In the genomic region with DNA sequence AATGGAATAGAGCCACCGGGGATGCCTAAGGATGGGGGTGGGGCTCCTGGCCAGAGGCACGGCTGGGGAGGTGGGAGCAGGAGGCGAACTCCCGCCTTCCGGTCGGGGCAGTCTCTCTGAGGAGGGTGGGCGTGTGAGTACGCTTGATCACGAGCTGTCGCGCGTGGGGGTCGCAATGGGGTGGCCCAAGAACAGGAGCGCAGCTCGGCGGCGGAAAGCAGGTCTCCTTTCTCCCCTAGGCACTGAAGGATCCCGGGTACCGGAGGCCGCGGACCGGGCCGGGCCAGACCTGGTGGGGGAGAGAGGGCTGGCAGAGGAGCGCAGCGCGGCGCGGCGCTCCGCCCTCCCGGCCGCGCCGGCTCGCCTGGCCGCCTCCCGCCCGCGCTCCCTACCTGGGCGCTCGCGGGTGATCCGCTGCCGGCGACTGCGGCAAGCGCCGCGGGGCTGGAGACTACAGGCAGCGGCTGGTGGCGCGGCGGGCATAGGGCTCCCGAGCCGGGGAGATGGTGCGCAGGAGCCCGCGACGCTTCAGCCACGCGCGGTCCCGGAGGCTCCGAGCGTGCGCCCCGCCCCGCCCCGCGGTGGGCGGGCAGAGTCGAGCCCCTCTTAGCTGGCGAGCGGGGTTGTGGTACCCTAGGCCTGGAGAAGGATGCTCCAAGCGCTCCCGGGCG, we compare ENCODE assay signal across 7 mouse cellular contexts. TPM values are rescaled to one million over a fixed set of nuclear protein-coding genes. Genes with fewer than 3 reads are reported as not detected.
DNase-seq lines count a peak whose midpoint lies in the region; ATAC-seq lines count a peak whose summit lies in the region.

TSS of gene Htr6 (minus strand) at position 530 of the 671 bp plus-strand sequence.

- H3K4me2 ChIP-seq in liver, embryonic 11.5 days = peak within 1 kb of the TSS; percentile 69
- H3K4me2 ChIP-seq in embryonic facial prominence, embryonic 12.5 days (replicated peaks) = peak within 1 kb of the TSS; percentile 94
- peak within 1 kb of the TSS; percentile 95 for H3K4me2 ChIP-seq in hindbrain, embryonic 15.5 days
- peak within 1 kb of the TSS; percentile 67 for H3K4me2 ChIP-seq in neural tube, embryonic 11.5 days (ENCODE audit: low read depth)

- H3K4me3 ChIP-seq in liver, embryonic 11.5 days (ENCODE audit: low read depth, low read length) = peak within 1 kb of the TSS; percentile 55
- H3K4me3 ChIP-seq in embryonic facial prominence, embryonic 12.5 days = peak within 1 kb of the TSS; percentile 63
- H3K4me3 ChIP-seq in hindbrain, embryonic 15.5 days = peak within 1 kb of the TSS; percentile 64
- peak within 1 kb of the TSS; percentile 40 for H3K4me3 ChIP-seq in neural tube, embryonic 11.5 days (ENCODE audit: low read depth, low read length)

- H3K9me3 ChIP-seq in liver, embryonic 11.5 days (ENCODE audit: control insufficient read depth, low read length) = no peaks in the 10 kb centered on the region
- H3K9me3 ChIP-seq in embryonic facial prominence, embryonic 12.5 days = no peaks in the 10 kb centered on the region
- H3K9me3 ChIP-seq in hindbrain, embryonic 15.5 days = no peaks in the 10 kb centered on the region
- no peaks in the 10 kb centered on the region for H3K9me3 ChIP-seq in neural tube, embryonic 11.5 days (ENCODE audit: control insufficient read depth, low read length)

- no peak within 1 kb of the TSS for H3K27ac ChIP-seq in liver, embryonic 11.5 days (ENCODE audit: low read depth, low read length)
- H3K27ac ChIP-seq in embryonic facial prominence, embryonic 12.5 days = no peak within 1 kb of the TSS
- H3K27ac ChIP-seq in hindbrain, embryonic 15.5 days (replicated peaks) = no peak within 1 kb of the TSS
- H3K27ac ChIP-seq in neural tube, embryonic 11.5 days (ENCODE audit: low read depth, low read length) = no peak within 1 kb of the TSS

- H3K9ac ChIP-seq in liver, embryonic 11.5 days (ENCODE audit: low read depth, low read length) = no peak within 1 kb of the TSS
- peak within 1 kb of the TSS; percentile 64 for H3K9ac ChIP-seq in embryonic facial prominence, embryonic 12.5 days
- peak within 1 kb of the TSS; percentile 59 for H3K9ac ChIP-seq in hindbrain, embryonic 15.5 days
- 0 out of 2 replicates have a peak within 1 kb of the TSS, but pooled peaks have one; percentile 6 for H3K9ac ChIP-seq in neural tube, embryonic 11.5 days (ENCODE audit: low read length)

- no peaks in the 10 kb centered on the region for H3K36me3 ChIP-seq in liver, embryonic 11.5 days (ENCODE audit: control insufficient read depth, insufficient read depth, low read length)
- H3K36me3 ChIP-seq in embryonic facial prominence, embryonic 12.5 days = no peaks in the 10 kb centered on the region
- H3K36me3 ChIP-seq in hindbrain, embryonic 15.5 days = no peaks in the 10 kb centered on the region
- no peaks in the 10 kb centered on the region for H3K36me3 ChIP-seq in neural tube, embryonic 11.5 days (ENCODE audit: control insufficient read depth, insufficient read depth, low read length)

- H3K27me3 ChIP-seq in liver, embryonic 11.5 days (replicated peaks; ENCODE audit: control insufficient read depth, insufficient read depth, low read length) = peaks cover 58% of the 10 kb centered on the region
- peaks cover 59% of the 10 kb centered on the region for H3K27me3 ChIP-seq in embryonic facial prominence, embryonic 12.5 days
- H3K27me3 ChIP-seq in hindbrain, embryonic 15.5 days = peaks cover 47% of the 10 kb centered on the region
- peaks cover 44% of the 10 kb centered on the region for H3K27me3 ChIP-seq in neural tube, embryonic 11.5 days (ENCODE audit: control insufficient read depth, insufficient read depth, low read length)

- no peak for DNase-seq in liver, embryonic 11.5 days (ENCODE audit: low spot score)
- DNase-seq in liver (no peak), adipocyte (ENCODE audit: low spot score) (no peak)
- no peak for DNase-seq in neural tube, embryonic 11.5 days (ENCODE audit: low spot score)
- DNase-seq in gastrocnemius, postnatal 10 days = no peak

- ATAC-seq in liver, embryonic 11.5 days (replicated peaks; ENCODE audit: low FRiP score) = no peak; the same call in 1 of the 2 replicates
- 0 out of 2 replicates have a peak, but pooled peaks have one; percentile 17 for ATAC-seq in embryonic facial prominence, embryonic 12.5 days (ENCODE audit: insufficient number of reproducible peaks, insufficient read depth, low FRiP score, low TSS enrichment)
- peak; percentile 55 for ATAC-seq in hindbrain, embryonic 15.5 days (ENCODE audit: low FRiP score, low read depth)
- no peak for ATAC-seq in neural tube, embryonic 11.5 days (ENCODE audit: insufficient read depth, low FRiP score, low TSS enrichment)

- 2% methylated on average over 77 of the region's 77 CpGs for WGBS in liver, embryonic 11.5 days
- WGBS in embryonic facial prominence, embryonic 12.5 days = 1% methylated on average over 59 of the region's 77 CpGs
- under 1% methylated on average over 66 of the region's 77 CpGs for WGBS in hindbrain, embryonic 15.5 days
- WGBS in neural tube, embryonic 11.5 days = 1% methylated on average over 29 of the region's 77 CpGs

- peaks cover 6% of the 10 kb centered on the region; the same call in 1 of the 2 replicates for H3K4me1 ChIP-seq in liver, embryonic 11.5 days (replicated peaks; ENCODE audit: control insufficient read depth, insufficient read depth, low read length)
- 0 out of 2 replicates have a peak, but pooled peaks cover 13% of the 10 kb centered on the region for H3K4me1 ChIP-seq in embryonic facial prominence, embryonic 12.5 days
- H3K4me1 ChIP-seq in hindbrain, embryonic 15.5 days (replicated peaks) = peaks cover 21% of the 10 kb centered on the region
- peaks cover 7% of the 10 kb centered on the region for H3K4me1 ChIP-seq in neural tube, embryonic 11.5 days (ENCODE audit: control insufficient read depth, insufficient read depth, low read length)

RNA-seq across cellular contexts. Expression of gene Htr6, which starts in this region (rescaled TPM):
- polyA plus RNA-seq in liver, embryonic 11.5 days (2014; fragmentation: Nextera tagmentation; extraction: Ambion mirVana) = not detected in 2 replicates
- 0.40 and 0.67 TPM in 2 replicates for polyA plus RNA-seq in embryonic facial prominence, embryonic 12.5 days (2016; fragmentation: Nextera tagmentation; extraction: Ambion mirVana)
- 0.43 and 0.83 TPM in 2 replicates for polyA plus RNA-seq in hindbrain, embryonic 15.5 days (2015; fragmentation: Nextera tagmentation; extraction: Ambion mirVana)
- 0.11 TPM in 1 of 2 replicates, not detected in the other for polyA plus RNA-seq in neural tube, embryonic 11.5 days (2014; fragmentation: Nextera tagmentation; extraction: Ambion mirVana)
- not detected for total RNA-seq in gastrocnemius, postnatal 10 days (2021)

Comparison
In these comparisons a context has a peak if more than half of its experiments do, and no peak if none do; other contexts are left out.
1. Peak in ATAC-seq, H3K4me3 ChIP-seq, H3K9ac ChIP-seq and H3K4me2 ChIP-seq in embryonic facial prominence, embryonic 12.5 days; RNA of the gene not detected or under 1 TPM.
2. Peak in ATAC-seq, H3K4me3 ChIP-seq, H3K9ac ChIP-seq and H3K4me2 ChIP-seq in hindbrain, embryonic 15.5 days; RNA of the gene not detected or under 1 TPM.